Mouse (Mus musculus): ENCODE results near the gene Fbxw9. TPM values are rescaled to one million over a fixed set of nuclear protein-coding genes. Genes with fewer than 3 reads are reported as not detected.

Fbxw9 gene
- total RNA-seq, 2 experiments from 2014 or later = 5.8 to 21.1 TPM

Other genes with a start within 250 kb of the Fbxw9 start
- gene Dand5, start 237.2 kb upstream of the Fbxw9 start, total RNA-seq (2014; fragmentation: Nextera tagmentation) = 4.7 TPM in 2 replicates
- 3.5 and 3.7 TPM in 2 replicates for gene Dand5, start 237.2 kb upstream of the Fbxw9 start, total RNA-seq (2017)
- 28.3 and 31.1 TPM in 2 replicates for gene Gadd45gip1, start 228.5 kb upstream of the Fbxw9 start, total RNA-seq (2014; fragmentation: Nextera tagmentation)
- 53.1 and 61.8 TPM in 2 replicates for gene Gadd45gip1, start 228.5 kb upstream of the Fbxw9 start, total RNA-seq (2017)
- gene Rad23a, start 219.4 kb upstream of the Fbxw9 start, total RNA-seq (2014; fragmentation: Nextera tagmentation) = 94.8 and 151 TPM in 2 replicates
- 38.4 and 43.7 TPM in 2 replicates for gene Rad23a, start 219.4 kb upstream of the Fbxw9 start, total RNA-seq (2017)
- gene Calr, start 213.1 kb upstream of the Fbxw9 start, total RNA-seq (2014; fragmentation: Nextera tagmentation) = 286 and 320 TPM in 2 replicates
- 1,361 and 1,527 TPM in 2 replicates for gene Calr, start 213.1 kb upstream of the Fbxw9 start, total RNA-seq (2017)
- 101 and 104 TPM in 2 replicates for gene Farsa, start 203.1 kb upstream of the Fbxw9 start, total RNA-seq (2014; fragmentation: Nextera tagmentation)
- gene Farsa, start 203.1 kb upstream of the Fbxw9 start, total RNA-seq (2017) = 151 and 153 TPM in 2 replicates
- gene Syce2, start 187.9 kb upstream of the Fbxw9 start, total RNA-seq (2014; fragmentation: Nextera tagmentation) = 101 and 135 TPM in 2 replicates
- 98.9 and 102 TPM in 2 replicates for gene Syce2, start 187.9 kb upstream of the Fbxw9 start, total RNA-seq (2017)
- 34.7 and 51.0 TPM in 2 replicates for gene Gcdh, start 166.1 kb upstream of the Fbxw9 start, total RNA-seq (2014; fragmentation: Nextera tagmentation)
- gene Gcdh, start 166.1 kb upstream of the Fbxw9 start, total RNA-seq (2017) = 37.0 and 42.9 TPM in 2 replicates
- 193 and 197 TPM in 2 replicates for gene Klf1, start 158.1 kb upstream of the Fbxw9 start, total RNA-seq (2014; fragmentation: Nextera tagmentation)
- 162 and 228 TPM in 2 replicates for gene Klf1, start 158.1 kb upstream of the Fbxw9 start, total RNA-seq (2017)
- gene Dnase2a, start 151.5 kb upstream of the Fbxw9 start, total RNA-seq (2014; fragmentation: Nextera tagmentation) = 29.1 and 38.8 TPM in 2 replicates
- 26.7 and 42.2 TPM in 2 replicates for gene Dnase2a, start 151.5 kb upstream of the Fbxw9 start, total RNA-seq (2017)
- 0.45 TPM in 1 of 2 replicates, not detected in the other for gene Mast1, start 122.7 kb upstream of the Fbxw9 start, total RNA-seq (2014; fragmentation: Nextera tagmentation)
- 0.42 TPM in 1 of 2 replicates, not detected in the other for gene Mast1, start 122.7 kb upstream of the Fbxw9 start, total RNA-seq (2017)
- not detected in 2 replicates for gene Rtbdn, start 113.1 kb upstream of the Fbxw9 start, total RNA-seq (2014; fragmentation: Nextera tagmentation)
- not detected in 2 replicates for gene Rtbdn, start 113.1 kb upstream of the Fbxw9 start, total RNA-seq (2017)
- not detected in 2 replicates for gene Gm49661, start 90.6 kb upstream of the Fbxw9 start, total RNA-seq (2014; fragmentation: Nextera tagmentation)
- not detected in 2 replicates for gene Gm49661, start 90.6 kb upstream of the Fbxw9 start, total RNA-seq (2017)
- gene Prdx2, start 90.5 kb upstream of the Fbxw9 start, total RNA-seq (2014; fragmentation: Nextera tagmentation) = 898 and 1,004 TPM in 2 replicates
- gene Prdx2, start 90.5 kb upstream of the Fbxw9 start, total RNA-seq (2017) = 1,011 and 1,021 TPM in 2 replicates
- 198 and 202 TPM in 2 replicates for gene Rnaseh2a, start 90.3 kb upstream of the Fbxw9 start, total RNA-seq (2014; fragmentation: Nextera tagmentation)
- gene Rnaseh2a, start 90.3 kb upstream of the Fbxw9 start, total RNA-seq (2017) = 119 and 151 TPM in 2 replicates
- 4.1 and 8.0 TPM in 2 replicates for gene Junb, start 81.3 kb upstream of the Fbxw9 start, total RNA-seq (2014; fragmentation: Nextera tagmentation)
- 57.8 and 74.2 TPM in 2 replicates for gene Junb, start 81.3 kb upstream of the Fbxw9 start, total RNA-seq (2017)
- gene Hook2, start 69.5 kb upstream of the Fbxw9 start, total RNA-seq (2014; fragmentation: Nextera tagmentation) = 7.7 and 9.6 TPM in 2 replicates
- gene Hook2, start 69.5 kb upstream of the Fbxw9 start, total RNA-seq (2017) = 11.0 and 19.9 TPM in 2 replicates
- gene Best2, start 45.5 kb upstream of the Fbxw9 start, total RNA-seq (2014; fragmentation: Nextera tagmentation) = not detected in 2 replicates
- gene Best2, start 45.5 kb upstream of the Fbxw9 start, total RNA-seq (2017) = not detected in 2 replicates
- gene Asna1, start 34.8 kb upstream of the Fbxw9 start, total RNA-seq (2014; fragmentation: Nextera tagmentation) = 77.3 and 82.3 TPM in 2 replicates
- gene Asna1, start 34.8 kb upstream of the Fbxw9 start, total RNA-seq (2017) = 48.6 and 73.5 TPM in 2 replicates
- 137 and 159 TPM in 2 replicates for gene Trir, start 33.2 kb upstream of the Fbxw9 start, total RNA-seq (2014; fragmentation: Nextera tagmentation)
- 342 and 455 TPM in 2 replicates for gene Trir, start 33.2 kb upstream of the Fbxw9 start, total RNA-seq (2017)
- gene Tnpo2, start 23.1 kb upstream of the Fbxw9 start, total RNA-seq (2014; fragmentation: Nextera tagmentation) = 42.2 and 68.5 TPM in 2 replicates
- gene Tnpo2, start 23.1 kb upstream of the Fbxw9 start, total RNA-seq (2017) = 20.3 and 28.3 TPM in 2 replicates
- not detected in 2 replicates for gene Gm5741, start 7.9 kb downstream of the Fbxw9 start, total RNA-seq (2014; fragmentation: Nextera tagmentation)
- gene Gm5741, start 7.9 kb downstream of the Fbxw9 start, total RNA-seq (2017) = not detected in 2 replicates
- 69.1 and 99.2 TPM in 2 replicates for gene Dhps, start 11.7 kb downstream of the Fbxw9 start, total RNA-seq (2014; fragmentation: Nextera tagmentation)
- 15.0 and 17.6 TPM in 2 replicates for gene Dhps, start 11.7 kb downstream of the Fbxw9 start, total RNA-seq (2017)
- 172 and 250 TPM in 2 replicates for gene Wdr83os, start 20.7 kb downstream of the Fbxw9 start, total RNA-seq (2014; fragmentation: Nextera tagmentation)
- gene Wdr83os, start 20.7 kb downstream of the Fbxw9 start, total RNA-seq (2017) = 40.4 and 61.3 TPM in 2 replicates
- gene Wdr83, start 21.3 kb downstream of the Fbxw9 start, total RNA-seq (2014; fragmentation: Nextera tagmentation) = 50.1 and 102 TPM in 2 replicates
- gene Wdr83, start 21.3 kb downstream of the Fbxw9 start, total RNA-seq (2017) = 23.1 and 25.2 TPM in 2 replicates
- gene Man2b1, start 23.2 kb downstream of the Fbxw9 start, total RNA-seq (2014; fragmentation: Nextera tagmentation) = 30.8 and 30.9 TPM in 2 replicates
- gene Man2b1, start 23.2 kb downstream of the Fbxw9 start, total RNA-seq (2017) = 9.8 and 13.8 TPM in 2 replicates
- not detected in 2 replicates for gene Zfp791, start 63.0 kb downstream of the Fbxw9 start, total RNA-seq (2014; fragmentation: Nextera tagmentation)
- not detected in 2 replicates for gene Zfp791, start 63.0 kb downstream of the Fbxw9 start, total RNA-seq (2017)
- gene Cks1brt, start 91.9 kb downstream of the Fbxw9 start, total RNA-seq (2014; fragmentation: Nextera tagmentation) = not detected in 2 replicates
- not detected in 2 replicates for gene Cks1brt, start 91.9 kb downstream of the Fbxw9 start, total RNA-seq (2017)
- not detected in 2 replicates for gene Olfr371, start 165.9 kb downstream of the Fbxw9 start, total RNA-seq (2014; fragmentation: Nextera tagmentation)
- not detected in 2 replicates for gene Olfr371, start 165.9 kb downstream of the Fbxw9 start, total RNA-seq (2017)
- 137 and 173 TPM in 2 replicates for gene Orc6, start 239.6 kb downstream of the Fbxw9 start, total RNA-seq (2014; fragmentation: Nextera tagmentation)
- 123 and 134 TPM in 2 replicates for gene Orc6, start 239.6 kb downstream of the Fbxw9 start, total RNA-seq (2017)
- gene Vps35, start 239.7 kb downstream of the Fbxw9 start, total RNA-seq (2014; fragmentation: Nextera tagmentation) = 95.7 and 104 TPM in 2 replicates
- 156 and 158 TPM in 2 replicates for gene Vps35, start 239.7 kb downstream of the Fbxw9 start, total RNA-seq (2017)

All from megakaryocyte-erythroid progenitor cell, adult 5-6 weeks (primary cell).